Mouse (Mus musculus) left cerebral cortex, postnatal 36 days (tissue): Measurements from ENCODE around the gene Slc7a7. TPM values are rescaled to one million over a fixed set of nuclear protein-coding genes. Genes with fewer than 3 reads are reported as not detected.

ENCODE experiments used
- DNase-seq, 2 experiments: peaks; one replicate each; pipeline ENCODE4 v3.0.0; 2021 to 2022; ENCODE audit warnings: low spot score in 2 of 2, mixed read lengths in 1 of 2
- intact Hi-C: fragments of 180-260 bp; cut with DNase I; formaldehyde crosslinking; loops from one replicate; pipeline ENCODE4 v1.15.1; 2025
- total RNA-seq, 2 experiments: library from RNA; stranded (reverse); gene quantifications; 2 replicates each; pipeline ENCODE4 v1.2.3; 2021

Slc7a7 gene
- total RNA-seq, 2 experiments from 2014 or later, result 1.9 TPM

- no peak for DNase-seq
- intact Hi-C loops, result no loop called here
These were observed 2.1 kb downstream of the Slc7a7 start for GRCm38 (mm10) chr14:54415241-54416020.

- intact Hi-C loops, result loop anchor here (5.0 kb wide), 3 partner anchors 37 to 187 kb away; no protein-coding TSS in a partner anchor
- DNase-seq, result no peak
These were observed 3.5 kb downstream of the Slc7a7 start for GRCm38 (mm10) chr14:54413877-54414700.

- intact Hi-C loops, result loop anchor here (5.0 kb wide), 3 partner anchors 35 to 185 kb away; no protein-coding TSS in a partner anchor
- DNase-seq, result peak in 1 of 2 experiments; percentile 35
These were observed 4.9 kb downstream of the Slc7a7 start for GRCm38 (mm10) chr14:54412629-54413170.

GRCm38 (mm10) chr14:54412000-54412576 lies 5.5 kb downstream of the Slc7a7 start:
- DNase-seq, result no peak
- intact Hi-C loops, result loop anchor here (5.0 kb wide), 3 partner anchors 35 to 185 kb away; no protein-coding TSS in a partner anchor

- intact Hi-C loops, result loop anchor here (5.0 kb wide), 3 partner anchors 33 to 183 kb away; no protein-coding TSS in a partner anchor
- no peak for DNase-seq
These were observed 7.4 kb downstream of the Slc7a7 start for GRCm38 (mm10) chr14:54409980-54410810.

- intact Hi-C loops, result no loop called here
- DNase-seq, result no peak
These were observed 8.4 kb downstream of the Slc7a7 start for GRCm38 (mm10) chr14:54409057-54409645.

GRCm38 (mm10) chr14:54408336-54409056 lies 9.1 kb downstream of the Slc7a7 start:
- DNase-seq, result no peak
- intact Hi-C loops, result no loop called here

GRCm38 (mm10) chr14:54401723-54402122 lies 15.9 kb downstream of the Slc7a7 start:
- no peak for DNase-seq
- intact Hi-C loops, result no loop called here

- DNase-seq, result no peak
- intact Hi-C loops, result no loop called here
These were observed 18.6 kb downstream of the Slc7a7 start for GRCm38 (mm10) chr14:54398921-54399382.

- intact Hi-C loops, result no loop called here
- DNase-seq, result no peak
These were observed 19.1 kb downstream of the Slc7a7 start for GRCm38 (mm10) chr14:54398528-54398916.

GRCm38 (mm10) chr14:54397872-54398527 lies 19.6 kb downstream of the Slc7a7 start:
- no peak for DNase-seq
- intact Hi-C loops, result no loop called here

GRCm38 (mm10) chr14:54396685-54397084 lies 20.9 kb downstream of the Slc7a7 start:
- intact Hi-C loops, result no loop called here
- no peak for DNase-seq

GRCm38 (mm10) chr14:54394309-54394708 lies 23.3 kb downstream of the Slc7a7 start:
- intact Hi-C loops, result no loop called here
- no peak for DNase-seq

- DNase-seq, result no peak
- intact Hi-C loops, result no loop called here
These were observed 23.8 kb downstream of the Slc7a7 start for GRCm38 (mm10) chr14:54393794-54394193.

- intact Hi-C loops, result no loop called here
- DNase-seq, result no peak
These were observed 26.7 kb downstream of the Slc7a7 start for GRCm38 (mm10) chr14:54390843-54391242.

- DNase-seq, result no peak
- intact Hi-C loops, result no loop called here
These were observed 30.0 kb downstream of the Slc7a7 start for GRCm38 (mm10) chr14:54387546-54387945.

GRCm38 (mm10) chr14:54385968-54386618 lies 31.5 kb downstream of the Slc7a7 start:
- intact Hi-C loops, result no loop called here
- no peak for DNase-seq
